Mouse (Mus musculus) bone marrow macrophage, adult 2 months (primary cell): ENCODE data around the gene Top2a. TPM values are rescaled to one million over a fixed set of nuclear protein-coding genes. Genes with fewer than 3 reads are reported as not detected.

ENCODE experiments used
- H3K27ac ChIP-seq: 2 replicates; pipeline ENCODE4 v1.5.1; 2012; ENCODE audit warnings: low read depth, low read length; ENCODE audit not compliant: insufficient read depth
- H3K4me1 ChIP-seq: 2 replicates; pipeline ENCODE4 v1.6.1; 2012; ENCODE audit warnings: low read length; ENCODE audit not compliant: control insufficient read depth, insufficient read depth
- H3K4me3 ChIP-seq: 2 replicates; pipeline ENCODE4 v1.5.1; 2012; ENCODE audit warnings: mild to moderate bottlenecking, low read length, moderate library complexity; ENCODE audit not compliant: insufficient read depth
- CTCF ChIP-seq: IDR thresholded peaks from 2 replicates; pipeline ENCODE4 v1.5.1; 2012; ENCODE audit warnings: low read depth, mild to moderate bottlenecking, low read length, moderate library complexity
- POLR2A ChIP-seq: IDR thresholded peaks from 2 replicates; pipeline ENCODE4 v1.6.1; 2012; ENCODE audit warnings: mild to moderate bottlenecking, low read depth, low read length, borderline replicate concordance
- polyA plus RNA-seq: library from polyadenylated mRNA; stranded (reverse); fragments of >200 nt; gene quantifications from 2 replicates; pipeline ENCODE4 v1.2.4, GENCODE M21; 2012; ENCODE audit not compliant: missing spikeins, insufficient read depth, insufficient read length

The Top2a gene
- polyA plus RNA-seq, result 135 and 154 TPM in 2 replicates

DNA sequence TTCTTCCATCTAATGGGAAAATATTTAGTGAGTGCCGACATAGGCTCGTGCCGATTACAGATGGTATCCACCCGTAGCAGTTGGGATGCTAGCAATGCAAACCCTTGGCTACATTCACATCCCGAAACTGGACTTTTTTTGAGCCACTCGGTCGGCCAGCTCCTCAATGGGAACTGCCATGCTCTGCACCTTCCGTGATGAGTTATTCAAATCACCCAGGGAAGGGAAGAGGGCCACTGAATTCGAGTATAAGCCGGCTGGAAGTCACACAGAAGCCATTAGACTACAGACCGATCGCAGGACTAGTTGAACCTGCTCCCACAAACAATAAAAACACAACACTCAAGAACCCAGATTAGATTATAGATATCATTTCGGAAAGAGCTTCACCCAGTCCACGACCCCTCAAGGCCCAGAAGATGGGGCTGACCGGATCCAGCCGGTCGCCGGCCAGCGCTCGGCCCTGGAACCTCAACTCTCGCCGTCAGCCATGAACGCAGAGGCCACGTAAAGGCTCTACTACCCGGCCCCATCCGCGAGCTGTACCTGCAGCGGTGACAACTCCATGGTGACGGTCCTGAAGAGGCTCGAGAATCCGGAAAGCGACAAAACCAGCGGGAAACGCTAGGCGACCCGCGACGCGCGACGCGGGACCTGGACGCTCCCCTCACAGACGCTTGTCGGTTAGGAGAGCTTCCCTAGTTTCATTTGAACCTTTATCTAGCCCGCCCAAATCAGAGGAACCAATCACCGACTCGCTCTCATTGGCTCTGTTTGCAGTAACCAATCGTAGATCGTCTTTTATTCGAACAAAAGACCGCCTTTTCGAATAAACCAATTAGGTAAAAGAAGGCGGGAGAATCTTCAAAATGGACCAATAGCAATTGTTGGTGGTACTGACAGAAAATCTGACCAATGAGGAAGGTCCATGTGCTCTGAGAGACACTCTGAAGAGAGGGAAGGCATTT is at the start of gene Top2a:
TSS of gene Top2a (minus strand) at position 690 of the 968 bp plus-strand sequence.
- TF ChIP-seq CTCF, result peak; percentile 14; the same call in 1 of the 2 replicates
- no peak for TF ChIP-seq POLR2A
- peak within 1 kb of the TSS; percentile 37 for H3K27ac ChIP-seq
- H3K4me1 ChIP-seq, result peaks cover 13% of the 10 kb centered on the region
- H3K4me3 ChIP-seq, result peak within 1 kb of the TSS; percentile 66

GRCm38 (mm10) chr11:99073781-99074180 is 49.8 kb upstream of the Top2a start:
- Histone ChIP-seq H3K27ac (no peak overlapping the region), H3K4me3 (no peak overlapping the region), H3K4me1 (peaks cover 13% of the 10 kb centered on the region)
- TF ChIP-seq POLR2A, result no peak

GRCm38 (mm10) chr11:99071866-99072265 is 47.9 kb upstream of the Top2a start:
- TF ChIP-seq POLR2A (no peak), CTCF (no peak)
- Histone ChIP-seq H3K27ac (no peak overlapping the region), H3K4me1 (peaks cover 17% of the 10 kb centered on the region), H3K4me3 (no peak overlapping the region)

DNA sequence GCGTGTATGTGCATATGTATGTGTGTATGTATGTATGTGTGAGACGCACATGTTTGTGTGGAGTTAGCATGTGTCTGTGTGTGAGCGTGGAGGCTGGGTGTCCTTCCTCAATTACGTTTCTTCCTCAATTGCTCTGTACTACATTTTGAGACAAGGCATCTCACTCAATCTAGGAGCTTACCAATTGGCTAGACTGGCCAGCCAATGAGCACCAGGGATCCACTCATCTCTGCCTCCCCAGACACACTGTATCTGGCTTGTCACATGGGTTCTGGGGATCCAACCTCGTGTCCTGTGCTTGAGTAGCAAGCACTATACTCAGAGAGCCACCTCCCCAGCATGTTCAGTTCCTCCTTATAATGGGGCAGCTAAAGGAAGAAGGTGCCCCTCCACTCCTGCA is 44.5 kb upstream of the Top2a start:
- Histone ChIP-seq H3K4me3 (no peak overlapping the region), H3K4me1 (peaks cover 15% of the 10 kb centered on the region), H3K27ac (no peak overlapping the region)
- TF ChIP-seq CTCF, result no peak

DNA sequence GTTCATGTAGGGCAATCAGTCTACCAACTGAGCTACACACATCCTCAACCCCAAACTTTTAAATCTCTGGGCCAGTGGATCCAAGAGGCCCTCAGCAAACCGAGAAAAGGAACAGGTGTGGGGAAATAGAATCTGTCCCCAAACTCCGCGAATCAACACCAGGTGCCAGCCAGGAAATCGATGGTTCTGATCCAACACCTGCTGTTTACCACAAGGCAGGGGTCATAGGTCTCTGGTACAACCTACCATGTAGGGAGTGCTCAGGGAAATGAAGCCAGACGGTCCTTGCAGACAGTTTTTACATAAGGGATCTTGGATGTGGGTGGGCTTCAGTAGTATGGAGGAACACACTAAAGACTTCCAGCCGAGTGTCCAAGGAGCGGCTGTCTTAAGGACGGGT is 43.6 kb upstream of the Top2a start:
- Histone ChIP-seq H3K4me3 (no peak overlapping the region), H3K27ac (no peak overlapping the region), H3K4me1 (peaks cover 12% of the 10 kb centered on the region)
- no peak for TF ChIP-seq POLR2A
- TF ChIP-seq CTCF, result no peak

- TF ChIP-seq POLR2A, result no peak
- TF ChIP-seq CTCF, result peak; percentile 76
- Histone ChIP-seq H3K4me1 (peaks cover 12% of the 10 kb centered on the region), H3K4me3 (no peak overlapping the region), H3K27ac (no peak overlapping the region)
These were observed 42.0 kb upstream of the Top2a start for GRCm38 (mm10) chr11:99065979-99066378.

DNA sequence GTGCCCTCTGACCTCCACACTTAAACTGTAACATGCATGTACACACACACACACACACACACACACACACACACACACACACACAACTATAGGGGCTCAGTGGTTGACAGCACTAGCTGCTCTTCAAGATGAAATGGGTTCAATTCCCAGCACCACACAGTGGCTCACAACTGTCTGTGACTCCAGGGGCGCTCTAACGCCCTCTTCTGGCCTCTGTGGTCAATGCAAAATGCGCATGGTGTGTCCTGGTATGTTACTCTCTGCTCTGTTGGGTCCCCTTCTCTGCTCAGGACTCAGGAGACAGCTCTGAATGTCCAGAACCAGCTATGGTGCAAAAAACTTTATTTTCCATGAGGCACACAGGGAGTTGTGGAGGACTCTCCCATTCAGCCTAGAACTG is 41.4 kb upstream of the Top2a start:
- H3K27ac ChIP-seq, result no peak overlapping the region
- H3K4me1 ChIP-seq, result peaks cover 12% of the 10 kb centered on the region
- TF ChIP-seq CTCF, result no peak
- no peak for TF ChIP-seq POLR2A
- H3K4me3 ChIP-seq, result no peak overlapping the region

GRCm38 (mm10) chr11:99063406-99064131 is 39.6 kb upstream of the Top2a start:
- H3K27ac ChIP-seq, result no peak overlapping the region
- no peak overlapping the region for H3K4me3 ChIP-seq
- TF ChIP-seq CTCF (no peak), POLR2A (no peak)
- H3K4me1 ChIP-seq, result peaks cover 9% of the 10 kb centered on the region

DNA sequence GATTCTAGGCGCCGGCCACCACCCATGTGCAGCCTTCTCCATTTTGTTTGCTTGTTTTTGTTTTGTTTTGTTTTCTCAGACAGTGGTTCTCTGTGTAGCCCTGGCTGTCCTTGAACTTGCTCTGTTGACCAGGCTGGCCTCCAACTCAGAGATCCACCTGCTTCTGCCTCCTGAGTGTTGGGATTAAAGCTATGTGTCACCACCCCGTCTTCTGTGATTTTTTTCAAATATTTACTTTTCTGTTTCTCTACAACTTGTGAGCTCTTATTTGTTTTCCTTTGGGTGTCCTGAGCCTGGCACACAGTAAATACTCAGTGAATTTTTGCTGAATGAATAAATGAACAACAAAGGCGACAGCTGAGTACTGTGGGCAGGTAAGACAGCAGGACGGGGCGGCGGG is 38.7 kb upstream of the Top2a start:
- H3K4me1 ChIP-seq, result peaks cover 5% of the 10 kb centered on the region; the same call in 1 of the 2 replicates
- TF ChIP-seq POLR2A (no peak), CTCF (no peak)
- no peak overlapping the region for H3K27ac ChIP-seq
- no peak overlapping the region for H3K4me3 ChIP-seq

DNA sequence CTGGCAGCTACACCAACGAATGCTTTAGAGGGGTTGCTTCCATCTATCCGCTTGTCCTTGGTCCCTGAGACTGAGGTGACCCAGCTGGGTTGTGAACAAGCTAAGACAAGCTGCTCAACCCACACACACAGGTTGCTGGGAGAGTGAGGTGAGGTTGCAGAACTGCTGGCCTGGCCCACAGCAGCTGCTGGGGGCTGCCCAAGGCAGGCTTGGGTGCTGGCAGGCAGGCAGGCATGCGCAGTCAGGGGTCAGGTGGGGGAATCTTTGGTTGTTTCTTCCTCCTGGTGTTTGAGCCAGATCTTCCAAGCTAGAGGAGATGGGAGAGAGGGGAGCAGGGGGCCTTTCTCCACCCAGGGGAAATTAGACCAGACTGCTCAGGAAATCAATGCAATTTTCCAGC is 36.4 kb upstream of the Top2a start:
- H3K4me1 ChIP-seq, result peaks cover under 1% of the 10 kb centered on the region; the same call in 1 of the 2 replicates
- no peak for TF ChIP-seq CTCF
- no peak overlapping the region for H3K4me3 ChIP-seq
- no peak overlapping the region for H3K27ac ChIP-seq
